In the genomic region with DNA sequence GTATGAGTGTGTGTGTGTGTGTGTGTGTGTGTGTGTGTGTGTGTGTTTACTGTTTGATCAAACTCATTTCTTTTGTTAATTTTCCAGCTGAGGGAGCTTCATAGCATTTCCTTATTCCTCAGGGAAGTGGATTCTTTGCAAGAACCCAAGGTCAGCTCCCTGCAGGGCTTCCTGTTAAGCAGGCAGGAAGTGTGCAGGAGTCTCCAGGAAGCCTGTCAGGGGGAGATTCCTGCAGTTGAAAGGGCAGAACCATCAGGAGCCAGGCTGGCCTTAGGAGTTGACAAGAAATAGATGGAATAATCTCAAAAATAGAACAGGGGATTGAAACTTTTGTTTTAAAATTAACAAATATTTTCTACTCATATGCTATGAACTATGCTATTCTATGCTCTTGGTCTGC, we compare ENCODE assay signal across 12 mouse cellular contexts.
DNase-seq lines count a peak whose midpoint lies in the region; ATAC-seq lines count a peak whose summit lies in the region.
"Had no signal": no experiment of that assay in that cellular context is flagged by ENCODE, and none has a peak within 500 bp of the region (broad histone marks: within the 10 kb centered on the region; RNA-seq: fewer than 3 reads in every experiment).

No protein-coding gene starts in this region.

- H3K4me2 ChIP-seq in liver, embryonic 11.5 days: no peak overlapping the region
- H3K4me2 ChIP-seq: liver, embryonic 15.5 days had no signal

- H3K4me1 ChIP-seq in liver, embryonic 11.5 days (replicated peaks; ENCODE audit: control insufficient read depth, insufficient read depth, low read length): no peaks in the 10 kb centered on the region
- H3K4me1 ChIP-seq: liver, embryonic 15.5 days had no signal

- no peak overlapping the region for H3K4me3 ChIP-seq in liver, embryonic 11.5 days (ENCODE audit: low read depth, low read length)
- H3K4me3 ChIP-seq: liver, embryonic 15.5 days had no signal

- no peak overlapping the region for H3K27ac ChIP-seq in liver, embryonic 11.5 days (ENCODE audit: low read depth, low read length)
- H3K27ac ChIP-seq: liver, embryonic 15.5 days had no signal

- no peak overlapping the region for H3K9ac ChIP-seq in liver, embryonic 11.5 days (ENCODE audit: low read depth, low read length)
- H3K9ac ChIP-seq: liver, embryonic 15.5 days had no signal

- no peaks in the 10 kb centered on the region for H3K27me3 ChIP-seq in liver, embryonic 11.5 days (replicated peaks; ENCODE audit: control insufficient read depth, insufficient read depth, low read length)

- peak; percentile 39 for DNase-seq in adrenal gland, adult 2 months
- no peak for DNase-seq in adrenal gland, postnatal 25 days
- DNase-seq in liver: peak; percentile 13
- DNase-seq in liver, embryonic 11.5 days (ENCODE audit: low spot score): no peak
- DNase-seq in kidney, adult 8-10 months: peak; percentile 44 to 61
- peak; percentile 55 for DNase-seq in lung, postnatal 25 days (ENCODE audit: low spot score)
- DNase-seq in gastrocnemius, postnatal 10 days: no peak
- DNase-seq in c-Kit-positive CD71-positive TER-119-positive erythroid progenitor cells, embryonic 14.5 days (ENCODE audit: low spot score): no peak
- DNase-seq: cerebellum, adult 2 months; spleen, adult 18-20 months had no signal

- no peaks in the 10 kb centered on the region for H3K9me3 ChIP-seq in liver, embryonic 11.5 days (ENCODE audit: control insufficient read depth, low read length)
- H3K9me3 ChIP-seq: liver, embryonic 15.5 days had no signal

- H3K36me3 ChIP-seq in liver, embryonic 11.5 days (ENCODE audit: control insufficient read depth, insufficient read depth, low read length): no peaks in the 10 kb centered on the region
- H3K36me3 ChIP-seq: liver, embryonic 15.5 days had no signal

- no peak for ATAC-seq in liver, embryonic 11.5 days (replicated peaks; ENCODE audit: low FRiP score)
- ATAC-seq: forebrain, embryonic 14.5 days had no signal

Comparison
In these comparisons a context has a peak if more than half of its experiments do, and no peak if none do; other contexts are left out.
1. DNase-seq: peak in adrenal gland, adult 2 months (single experiment), liver (single experiment), kidney, adult 8-10 months (2 of 2) and lung, postnatal 25 days (single experiment); none in adrenal gland, postnatal 25 days (single experiment), liver, embryonic 11.5 days (single experiment), gastrocnemius, postnatal 10 days (single experiment) and c-Kit-positive CD71-positive TER-119-positive erythroid progenitor cells, embryonic 14.5 days (single experiment).